Mouse (Mus musculus): ENCODE data around the gene C2cd2. TPM values are rescaled to one million over a fixed set of nuclear protein-coding genes. Genes with fewer than 3 reads are reported as not detected.
A peak's percentile ranks its signal among the peaks of the same experiment; 100 is the strongest.
"Not testable (repeated sequence)": the region's sequence is repeated elsewhere in the genome, so short reads cannot be mapped to it uniquely, and the experiment has no call there.

C2cd2 gene
- total RNA-seq (2021) = 10 to 100 TPM; 26.5 to 35.1 TPM
- long read RNA-seq, experiment 1, full-length matches to known transcripts = 3 of 12 reads
- long read RNA-seq, experiment 1, partial matches to known transcripts = 2 of 12 reads
- long read RNA-seq, experiment 1, other reads (novel, unspliced or antisense) = 7 of 12 reads
- long read RNA-seq, experiment 2, full-length matches to known transcripts = 1 of 2 reads
- long read RNA-seq, experiment 2, partial matches to known transcripts = 0 of 2 reads
- long read RNA-seq, experiment 2, other reads (novel, unspliced or antisense) = 1 of 2 reads

GRCm38 (mm10) chr16:97962151-97962948 lies at the start of gene C2cd2, which contains the start of gene Zbtb21:
TSS of gene C2cd2 (minus strand) at chr16:97962598.
TSS of gene Zbtb21 (minus strand) at chr16:97962622.
- DNase-seq = peak; percentile 98

- not testable (repeated sequence) for DNase-seq
Observed at GRCm38 (mm10) chr16:97997383-97997731, 35.0 kb upstream of the C2cd2 start.

- peak; percentile 90 to 91 for DNase-seq
Observed at GRCm38 (mm10) chr16:97996616-97997382, 34.4 kb upstream of the C2cd2 start, which contains the start of gene B230307C23Rik. TSS of gene B230307C23Rik (plus strand) at chr16:97997315.

DNA sequence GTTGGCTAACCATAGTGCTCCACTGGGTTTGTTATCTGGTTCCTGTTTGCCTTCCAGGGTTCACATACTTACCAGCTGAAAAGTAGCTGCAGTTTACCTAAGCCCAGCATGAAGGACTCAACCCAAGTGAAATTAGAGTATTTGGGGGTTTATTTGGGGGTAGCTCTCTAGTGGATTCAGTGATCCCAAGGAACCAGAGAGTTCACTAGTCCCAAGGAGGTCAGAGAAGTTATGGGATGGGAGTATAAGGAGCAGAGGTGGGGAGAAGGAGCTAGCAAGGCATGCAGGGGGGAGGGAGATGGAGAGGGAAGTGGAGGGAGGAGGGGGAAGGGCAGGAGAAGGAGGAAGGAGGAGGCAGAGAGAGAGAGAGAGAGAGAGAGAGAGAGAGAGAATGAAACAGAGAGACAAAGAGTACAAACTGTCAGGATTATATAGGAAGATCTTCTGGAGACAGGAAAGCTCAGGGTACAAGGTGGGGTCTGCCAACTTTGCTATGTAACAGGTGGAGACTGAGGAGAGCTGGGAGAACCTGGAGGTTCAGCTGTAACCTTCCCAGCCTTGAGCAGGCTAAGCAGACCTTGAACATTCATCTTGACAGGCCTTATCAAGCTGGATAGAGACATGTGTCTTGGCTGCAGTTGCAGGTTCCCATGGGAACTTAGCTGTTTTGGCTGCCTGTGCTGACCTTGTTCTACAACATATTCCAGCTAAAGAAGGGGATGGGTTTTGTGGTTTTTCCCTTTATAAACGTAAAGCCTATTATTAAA lies 33.6 kb upstream of the C2cd2 start:
- DNase-seq = peak; percentile 78 to 81

GRCm38 (mm10) chr16:97992477-97992876 lies 30.1 kb upstream of the C2cd2 start:
- DNase-seq = not testable (repeated sequence)

DNA sequence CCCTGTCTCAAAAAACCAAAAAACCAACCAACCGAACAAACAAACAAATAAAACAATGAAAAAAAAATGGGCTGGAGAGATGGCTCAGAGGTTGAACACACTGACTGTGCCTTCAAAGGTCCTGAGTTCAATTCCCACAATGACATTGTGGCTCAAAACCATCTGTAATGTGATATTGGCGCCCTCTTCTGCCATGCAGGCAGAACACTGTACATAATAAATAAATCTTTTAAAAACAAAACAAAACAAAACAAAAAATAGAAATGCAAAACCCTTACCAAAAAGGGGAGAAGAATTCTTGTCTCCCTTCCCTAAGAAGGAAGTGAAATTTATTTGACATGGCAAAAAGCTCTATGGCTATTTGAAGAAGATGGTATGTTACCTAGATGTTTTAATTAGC lies 29.1 kb upstream of the C2cd2 start:
- no peak for DNase-seq

GRCm38 (mm10) chr16:97984589-97984988 lies 22.2 kb upstream of the C2cd2 start:
- DNase-seq = no peak

DNA sequence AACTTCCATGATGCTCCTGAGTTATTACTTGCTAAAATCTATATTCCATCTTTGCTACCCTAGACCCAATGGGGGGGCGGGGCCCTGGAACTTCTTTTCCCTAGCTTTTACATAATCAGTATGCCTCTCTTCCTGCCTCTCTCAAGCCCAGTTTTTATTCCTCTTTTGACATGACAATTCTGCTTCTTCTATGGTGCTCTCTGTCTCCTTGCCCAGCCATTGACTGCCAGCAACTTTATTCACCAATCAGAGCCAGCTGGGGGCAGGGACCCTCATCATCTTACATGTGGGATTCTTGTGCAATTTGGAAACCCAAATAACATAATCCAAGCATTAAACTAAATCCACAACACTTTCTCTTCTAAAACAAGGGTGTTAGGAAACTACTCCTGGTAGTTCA lies 19.0 kb upstream of the C2cd2 start:
- DNase-seq = no peak

GRCm38 (mm10) chr16:97977722-97978121 lies 15.3 kb upstream of the C2cd2 start:
- no peak for DNase-seq

DNA sequence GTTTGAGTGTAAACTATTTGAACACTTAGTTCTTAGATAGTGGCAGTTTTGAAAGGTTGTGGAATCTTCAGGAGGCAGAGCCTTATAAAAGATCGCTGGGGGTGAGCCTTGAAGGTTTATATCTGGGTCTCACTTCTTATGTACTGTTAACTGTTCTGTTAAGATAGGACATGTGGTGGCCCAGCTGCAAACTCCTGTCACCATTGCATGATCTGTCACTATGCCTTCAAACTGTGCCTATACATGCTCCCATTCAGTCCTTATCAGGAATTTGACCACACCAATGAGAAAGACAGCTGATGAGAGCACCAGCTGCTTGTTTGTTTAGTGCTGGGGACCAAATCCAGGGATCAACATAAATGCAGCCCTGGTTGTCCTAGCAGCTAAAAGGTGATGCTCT lies 14.9 kb upstream of the C2cd2 start:
- no peak for DNase-seq

DNA sequence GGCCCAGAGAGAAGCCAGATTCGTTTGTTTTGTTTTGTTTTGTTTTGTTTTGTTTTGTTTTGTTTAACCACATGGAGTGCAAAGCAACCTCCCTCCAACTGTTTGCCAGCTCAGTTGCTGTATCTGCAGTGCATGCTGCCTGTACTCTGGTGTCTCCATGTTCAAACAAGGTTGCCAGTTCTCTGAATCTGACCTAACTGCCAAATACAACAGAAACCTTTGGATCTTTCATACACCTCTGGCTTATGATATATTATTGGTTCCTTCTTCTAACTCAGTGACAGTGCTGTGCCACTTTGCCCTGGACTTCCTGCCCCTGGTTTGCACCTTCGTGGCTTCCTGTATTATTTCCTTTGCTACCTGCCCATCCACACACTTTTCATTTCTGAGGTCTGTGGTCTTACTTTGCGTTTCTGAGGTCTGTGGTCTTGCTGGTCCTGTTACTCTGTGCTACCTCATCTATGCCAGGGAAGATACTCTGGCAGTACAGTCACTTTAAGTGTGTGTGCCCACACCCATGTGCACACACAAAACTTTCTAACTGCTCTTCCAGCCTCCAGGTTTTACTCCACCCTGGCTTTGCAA lies 1.6 kb upstream of the C2cd2 start:
- DNase-seq = no peak

DNA sequence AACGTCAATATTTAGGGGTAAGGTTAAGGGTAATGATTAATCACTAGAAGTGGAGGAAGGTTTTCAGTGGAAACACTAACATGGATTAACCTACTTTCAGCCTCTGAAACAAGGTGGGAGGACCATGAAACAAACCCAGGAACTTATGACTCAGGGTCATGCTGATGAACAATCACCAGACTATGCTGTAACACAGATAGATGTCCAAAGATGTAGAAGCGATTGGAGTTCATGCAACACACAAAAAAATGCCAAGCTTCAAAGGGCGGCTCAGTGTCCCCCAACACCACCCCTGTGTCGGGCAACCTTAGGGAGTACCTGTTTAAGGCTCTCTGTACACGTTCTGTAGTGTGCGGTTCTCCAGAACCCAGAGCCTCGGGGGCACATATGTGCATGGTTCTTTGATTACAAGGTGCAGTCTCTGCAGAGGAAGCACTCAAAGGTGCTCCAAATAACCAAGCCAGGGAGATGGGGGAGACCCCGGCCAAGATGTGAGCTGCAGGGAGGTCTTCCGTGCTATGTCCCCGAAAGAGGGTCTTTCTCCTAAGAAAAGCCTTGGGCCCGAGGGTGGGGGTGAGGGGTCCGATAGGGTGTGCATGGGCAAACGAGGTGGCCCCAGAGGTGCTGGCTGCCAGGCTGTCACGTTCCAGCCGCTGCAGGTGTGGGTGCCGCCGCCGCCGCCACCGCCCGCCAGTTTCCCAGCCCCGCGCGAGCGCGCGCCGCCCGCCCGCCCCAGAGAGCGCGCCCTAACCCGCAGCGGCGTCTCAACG lies 832 bp downstream of the C2cd2 start:
- DNase-seq = peak; percentile 12 to 19

- DNase-seq = no peak
Observed at GRCm38 (mm10) chr16:97960348-97960747, 2.0 kb downstream of the C2cd2 start.

DNA sequence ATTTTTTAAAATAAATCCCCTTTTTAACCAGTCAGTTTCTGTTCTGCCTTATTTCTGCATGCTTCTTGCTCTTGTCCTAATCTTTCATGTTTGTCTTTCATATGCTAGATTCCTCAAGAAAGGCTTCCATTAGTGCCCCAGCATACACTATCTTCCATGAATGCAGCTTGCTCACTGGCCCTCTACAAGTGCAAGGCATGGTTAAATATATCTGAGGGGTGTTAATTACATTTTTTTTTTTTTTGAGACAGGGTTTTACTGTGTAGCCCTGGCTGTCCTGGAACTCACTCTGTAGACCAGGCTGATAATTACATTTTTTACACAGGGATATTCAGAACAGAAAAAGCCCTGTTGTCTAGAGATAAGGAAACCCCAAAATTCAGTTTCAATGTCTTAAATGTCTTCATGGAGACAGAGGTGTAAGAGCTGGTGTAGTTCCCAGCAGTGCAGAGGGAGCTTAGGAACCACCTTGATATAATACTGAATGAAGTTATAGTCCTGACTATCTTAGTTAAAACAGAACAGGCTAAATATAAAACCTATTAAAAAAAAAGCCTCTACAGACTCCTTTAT lies 3.9 kb downstream of the C2cd2 start:
- DNase-seq = no peak

GRCm38 (mm10) chr16:97957626-97958025 lies 4.8 kb downstream of the C2cd2 start:
- no peak for DNase-seq

GRCm38 (mm10) chr16:97956011-97956410 lies 6.4 kb downstream of the C2cd2 start:
- no peak for DNase-seq

- no peak for DNase-seq
Observed at GRCm38 (mm10) chr16:97953300-97953699, 9.1 kb downstream of the C2cd2 start.

DNA sequence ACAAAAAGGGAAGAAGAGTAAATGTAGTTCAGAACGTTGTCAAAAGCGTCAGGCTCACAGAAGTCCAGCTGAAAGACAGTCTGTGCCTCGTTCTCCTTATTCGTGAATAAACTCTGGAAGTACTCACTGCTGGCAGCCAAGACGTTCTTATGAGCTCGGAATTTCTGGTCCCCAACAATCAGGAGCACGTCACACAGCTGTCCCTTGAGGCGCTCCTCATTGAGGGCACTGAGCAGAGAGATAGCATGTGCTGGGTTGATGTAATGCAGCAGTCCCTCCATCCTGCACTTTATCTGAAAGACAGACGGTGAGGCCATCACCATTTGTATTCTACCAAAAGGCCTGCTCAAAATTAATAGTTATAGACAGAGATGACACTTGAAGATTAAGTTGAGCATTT lies 9.6 kb downstream of the C2cd2 start:
- DNase-seq = no peak

GRCm38 (mm10) chr16:97952371-97952770 lies 10.0 kb downstream of the C2cd2 start:
- DNase-seq = no peak

DNA sequence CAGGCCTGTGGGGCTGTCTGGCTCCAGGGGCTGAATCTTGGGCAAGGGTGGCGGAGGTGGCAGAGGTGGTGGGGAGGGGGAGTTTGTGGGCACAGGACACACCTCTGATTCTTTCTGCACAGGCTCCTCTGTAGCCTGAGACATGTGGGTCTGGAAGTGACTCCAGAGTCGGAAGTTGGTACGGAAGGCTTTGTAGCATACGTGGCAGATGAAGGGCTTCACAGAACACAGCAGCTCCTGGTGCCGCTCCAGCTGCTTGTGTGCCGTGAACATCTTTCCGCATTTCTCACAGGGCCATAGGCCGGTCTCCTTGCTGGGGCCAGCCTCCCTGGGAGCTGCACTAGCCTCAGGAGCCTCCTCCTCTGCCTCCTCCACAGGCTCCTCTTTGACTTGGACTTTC lies 12.3 kb downstream of the C2cd2 start:
- DNase-seq = no peak
